Mouse (Mus musculus) brown adipose tissue, adult 24 weeks (tissue): Measurements from ENCODE around the gene Cidec. TPM values are rescaled to one million over a fixed set of nuclear protein-coding genes. Genes with fewer than 3 reads are reported as not detected.

ENCODE experiments used
- H3K27ac ChIP-seq: fragments of 200-500 bp; replicated peaks from 2 replicates; pipeline ENCODE4 v1.5.1; 2012; ENCODE audit warnings: low read depth, mild to moderate bottlenecking, low read length
- H3K4me1 ChIP-seq: fragments of 200-500 bp; 2 replicates; pipeline ENCODE4 v1.6.1; 2012; ENCODE audit warnings: low read length, mixed read lengths; ENCODE audit not compliant: control insufficient read depth, insufficient read depth, insufficient read length
- H3K4me3 ChIP-seq: fragments of 200-500 bp; 2 replicates; pipeline ENCODE4 v1.5.1; 2012; ENCODE audit warnings: low read depth, mild to moderate bottlenecking, low read length, moderate library complexity; ENCODE audit not compliant: insufficient read depth
- polyA plus RNA-seq: library from polyadenylated mRNA; stranded (reverse); fragments of >200 nt; gene quantifications from 2 replicates; pipeline ENCODE4 v1.2.4, GENCODE M21; 2012; ENCODE audit not compliant: missing spikeins, insufficient read depth, insufficient read length

Cidec gene
- polyA plus RNA-seq, 1 experiment = 1,047 TPM

- Histone ChIP-seq H3K4me1 (peaks cover 4% of the 10 kb centered on the region; the same call in 1 of the 2 replicates), H3K27ac (no peak overlapping the region; the same call in 1 of the 2 replicates), H3K4me3 (peak overlapping the region; percentile 49)
These were observed 56.3 kb downstream of the Cidec start for GRCm38 (mm10) chr6:113379246-113379645.

- H3K4me1 ChIP-seq = peaks cover 4% of the 10 kb centered on the region; the same call in 1 of the 2 replicates
- peak within 1 kb of the TSS; percentile 83 for H3K4me3 ChIP-seq
- peak within 1 kb of the TSS; percentile 99 for H3K27ac ChIP-seq
These were observed 57.8 kb downstream of the Cidec start, which contains the start of the genes Tada3 and Arpc4 for GRCm38 (mm10) chr6:113377496-113378385. Gene Tada3, minus strand, starts transcription at chr6:113377883. Gene Arpc4, plus strand, starts transcription at chr6:113378115.

- H3K4me1 ChIP-seq = peaks cover 4% of the 10 kb centered on the region; the same call in 1 of the 2 replicates
- peak overlapping the region; percentile 83 for H3K27ac ChIP-seq
- H3K4me3 ChIP-seq = peak overlapping the region; percentile 61
These were observed 58.4 kb downstream of the Cidec start for GRCm38 (mm10) chr6:113377172-113377495.

Other genes with a start within 250 kb of the Cidec start
- gene Lhfpl4, start 240.4 kb downstream of the Cidec start, polyA plus RNA-seq = 0.87 and 1.3 TPM in 2 replicates
- 26.3 and 37.1 TPM in 2 replicates for gene Mtmr14, start 197.9 kb downstream of the Cidec start, polyA plus RNA-seq
- 0.44 and 0.71 TPM in 2 replicates for gene Cpne9, start 153.5 kb downstream of the Cidec start, polyA plus RNA-seq
- 12.6 and 15.1 TPM in 2 replicates for gene Brpf1, start 128.6 kb downstream of the Cidec start, polyA plus RNA-seq
- gene Ogg1, start 108.8 kb downstream of the Cidec start, polyA plus RNA-seq = 18.0 and 18.7 TPM in 2 replicates
- gene Camk1, start 91.8 kb downstream of the Cidec start, polyA plus RNA-seq = 33.2 and 39.0 TPM in 2 replicates
- 19.7 and 31.6 TPM in 2 replicates for gene Tada3, start 57.9 kb downstream of the Cidec start, polyA plus RNA-seq
- gene Arpc4, start 57.6 kb downstream of the Cidec start, polyA plus RNA-seq = 70.6 and 98.1 TPM in 2 replicates
- gene Ttll3, start 46.5 kb downstream of the Cidec start, polyA plus RNA-seq = 0.83 and 1.0 TPM in 2 replicates
- 15.7 and 17.8 TPM in 2 replicates for gene Rpusd3, start 16.4 kb downstream of the Cidec start, polyA plus RNA-seq
- 34.1 and 34.8 TPM in 2 replicates for gene Jagn1, start 6.8 kb upstream of the Cidec start, polyA plus RNA-seq
- 5.9 and 8.7 TPM in 2 replicates for gene Il17re, start 22.7 kb upstream of the Cidec start, polyA plus RNA-seq
- gene Il17rc, start 35.7 kb upstream of the Cidec start, polyA plus RNA-seq = 9.0 and 10.2 TPM in 2 replicates
- 40.6 and 44.4 TPM in 2 replicates for gene Creld1, start 47.5 kb upstream of the Cidec start, polyA plus RNA-seq
- not detected in 2 replicates for gene Prrt3, start 66.2 kb upstream of the Cidec start, polyA plus RNA-seq
- 52.2 and 77.4 TPM in 2 replicates for gene Emc3, start 95.9 kb upstream of the Cidec start, polyA plus RNA-seq
- 0.48 TPM in 1 of 2 replicates, not detected in the other for gene Fancd2, start 95.9 kb upstream of the Cidec start, polyA plus RNA-seq
- gene Fancd2os, start 165.0 kb upstream of the Cidec start, polyA plus RNA-seq = not detected in 2 replicates
- 158 and 192 TPM in 2 replicates for gene Brk1, start 169.0 kb upstream of the Cidec start, polyA plus RNA-seq
- 13.2 and 15.0 TPM in 2 replicates for gene Vhl, start 188.2 kb upstream of the Cidec start, polyA plus RNA-seq
- gene Irak2, start 202.7 kb upstream of the Cidec start, polyA plus RNA-seq = 18.9 and 19.7 TPM in 2 replicates